Mouse (Mus musculus) spleen, embryonic (tissue): ENCODE measurements around the gene Arhgap40.

Source experiments
- CTCF ChIA-PET: fragments of 350-600 bp; sonication (Branson Sonifier 250); formaldehyde crosslinking; loops from one replicate; lab custom pipeline; 2022; lab: Charles Lee

The Arhgap40 gene

DNA sequence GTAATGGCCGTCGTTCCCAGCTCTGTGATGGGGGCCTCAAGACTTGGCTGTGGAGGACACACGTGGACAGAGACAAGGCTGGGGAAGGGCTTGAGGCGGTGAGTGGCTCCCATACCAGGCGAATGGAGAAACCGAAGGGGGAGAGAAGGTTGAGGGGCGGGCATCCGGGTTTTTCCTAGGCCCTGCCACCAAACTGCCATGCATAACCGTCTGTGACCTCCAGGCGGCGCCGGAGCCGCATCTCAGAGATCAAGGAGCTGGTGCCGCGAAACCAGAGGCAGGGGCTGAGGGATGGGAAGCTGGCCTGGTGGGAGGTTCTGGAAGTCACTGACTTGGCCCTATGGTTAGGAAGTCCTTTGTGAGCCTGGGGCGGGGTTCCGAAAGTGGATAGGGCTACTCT, 34.2 kb downstream of the Arhgap40 start:
- CTCF ChIA-PET, result interaction anchor here (0.6 to 1.0 kb wide), 3 partner anchors 90 to 778 kb away, joined by 3 to 11 read pairs (median 3); no protein-coding TSS in a partner anchor

DNA sequence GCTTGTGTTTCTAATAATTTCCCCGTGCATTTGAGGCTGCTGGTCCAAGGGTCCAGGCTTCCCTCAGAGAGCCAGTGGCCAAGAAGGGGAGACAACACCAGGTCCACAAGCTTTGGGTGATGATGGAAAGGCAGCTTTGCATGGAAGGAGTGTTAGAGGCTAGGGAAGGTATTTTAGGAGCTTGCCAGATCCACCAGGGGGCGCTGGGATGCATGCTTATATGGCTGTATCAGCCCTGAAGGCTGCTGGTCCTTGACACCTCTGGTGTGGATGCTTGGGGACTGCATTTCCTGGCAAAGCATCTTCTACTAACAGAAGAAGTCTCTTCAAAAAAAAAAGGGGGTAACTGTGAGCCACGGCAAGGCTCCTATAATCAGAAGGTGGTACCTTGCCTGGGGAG, 37.5 kb downstream of the Arhgap40 start:
- CTCF ChIA-PET, result interaction anchor here (0.5 to 0.7 kb wide), 4 partner anchors 41 to 526 kb away, joined by 3 to 5 read pairs (median 4); no protein-coding TSS in a partner anchor

- CTCF ChIA-PET, result no interaction called here
Measured at GRCm38 (mm10) chr2:158554366-158554765, 41.8 kb downstream of the Arhgap40 start.

DNA sequence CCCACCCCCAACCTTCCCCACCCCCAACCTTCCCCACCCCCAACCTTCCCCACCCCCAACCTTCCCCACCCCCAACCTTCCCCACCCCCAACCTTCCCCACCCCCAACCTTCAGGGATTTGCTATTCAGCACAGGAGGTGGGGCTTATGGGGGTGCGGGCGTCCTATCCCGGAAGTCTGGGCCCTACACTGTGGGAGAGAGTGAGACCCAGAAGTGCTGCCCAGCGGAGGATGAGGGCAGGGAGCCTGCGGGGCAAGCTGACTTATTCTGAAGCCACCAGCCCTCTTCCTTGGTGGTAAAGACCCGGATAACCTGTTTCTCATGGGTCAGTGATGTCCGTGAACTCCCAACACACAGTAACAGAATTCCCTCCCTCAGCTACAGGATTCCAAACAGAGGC, 42.7 kb downstream of the Arhgap40 start:
- CTCF ChIA-PET, result interaction anchor here (0.7 kb wide), 2 partner anchors 206 to 308 kb away, joined by 4 to 5 read pairs; no protein-coding TSS in a partner anchor

DNA sequence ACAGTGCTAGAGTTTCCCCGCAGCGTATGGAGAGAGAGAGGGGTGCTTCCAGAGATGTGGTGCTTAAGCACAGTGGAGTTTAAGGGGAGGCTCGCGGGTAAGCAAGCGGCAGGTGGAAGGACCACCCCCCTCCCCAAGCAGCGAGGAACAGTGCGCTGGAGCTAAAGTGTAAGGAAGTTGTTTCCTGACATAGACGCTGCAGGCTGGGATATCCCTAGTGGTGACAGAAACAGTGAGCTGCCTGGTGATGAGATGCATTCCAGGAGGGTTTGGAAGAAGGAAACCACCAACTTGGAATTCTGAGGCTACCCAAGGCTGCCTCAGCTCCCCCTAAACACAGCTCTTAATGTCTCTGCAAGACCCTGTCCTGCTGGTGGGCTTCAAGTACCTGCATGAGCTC, 43.2 kb downstream of the Arhgap40 start:
- CTCF ChIA-PET, result interaction anchor here (0.7 kb wide), 2 partner anchors 205 to 307 kb away, joined by 4 to 5 read pairs; no protein-coding TSS in a partner anchor

GRCm38 (mm10) chr2:158556225-158556624, 43.6 kb downstream of the Arhgap40 start:
- CTCF ChIA-PET, result no interaction called here

GRCm38 (mm10) chr2:158556750-158557149, 44.2 kb downstream of the Arhgap40 start:
- CTCF ChIA-PET, result no interaction called here

GRCm38 (mm10) chr2:158559945-158560344, 47.3 kb downstream of the Arhgap40 start:
- CTCF ChIA-PET, result no interaction called here

- CTCF ChIA-PET, result no interaction called here
Measured at GRCm38 (mm10) chr2:158560801-158561200, 48.2 kb downstream of the Arhgap40 start.

GRCm38 (mm10) chr2:158561371-158562144, 49.0 kb downstream of the Arhgap40 start:
- CTCF ChIA-PET, result no interaction called here

DNA sequence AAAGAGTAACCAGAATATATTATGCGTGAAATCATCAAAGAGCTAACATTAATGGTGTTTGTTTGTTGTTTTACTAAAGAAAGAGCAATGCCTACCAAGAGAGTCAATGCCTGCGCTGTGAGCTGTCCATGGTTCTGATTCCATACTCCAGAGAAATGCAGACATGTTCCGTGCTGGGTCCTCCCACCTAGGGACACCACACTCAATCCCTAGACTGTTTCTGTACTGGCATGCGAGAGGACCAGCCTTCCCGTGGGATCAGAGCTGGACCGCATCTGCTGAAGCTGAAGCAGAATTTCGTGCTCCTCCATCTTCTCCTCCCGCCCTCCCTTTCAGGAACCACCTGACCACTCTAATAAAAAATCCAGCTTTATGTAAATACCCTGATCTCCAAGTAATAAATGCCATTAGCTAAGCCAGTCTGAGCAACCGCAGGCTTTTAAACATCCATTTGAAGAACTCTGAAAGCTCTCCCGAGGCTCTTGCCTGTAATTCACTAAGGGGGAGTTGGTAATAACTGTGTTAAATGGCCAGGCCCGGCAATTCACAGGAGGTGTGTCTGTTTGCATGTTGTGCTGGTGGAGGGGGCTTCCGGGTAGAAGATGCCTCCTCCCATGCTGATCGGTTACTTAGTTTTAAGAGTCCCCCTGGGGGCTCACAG, 58.0 kb downstream of the Arhgap40 start:
- CTCF ChIA-PET, result no interaction called here

GRCm38 (mm10) chr2:158579979-158580378, 67.4 kb downstream of the Arhgap40 start:
- CTCF ChIA-PET, result no interaction called here

DNA sequence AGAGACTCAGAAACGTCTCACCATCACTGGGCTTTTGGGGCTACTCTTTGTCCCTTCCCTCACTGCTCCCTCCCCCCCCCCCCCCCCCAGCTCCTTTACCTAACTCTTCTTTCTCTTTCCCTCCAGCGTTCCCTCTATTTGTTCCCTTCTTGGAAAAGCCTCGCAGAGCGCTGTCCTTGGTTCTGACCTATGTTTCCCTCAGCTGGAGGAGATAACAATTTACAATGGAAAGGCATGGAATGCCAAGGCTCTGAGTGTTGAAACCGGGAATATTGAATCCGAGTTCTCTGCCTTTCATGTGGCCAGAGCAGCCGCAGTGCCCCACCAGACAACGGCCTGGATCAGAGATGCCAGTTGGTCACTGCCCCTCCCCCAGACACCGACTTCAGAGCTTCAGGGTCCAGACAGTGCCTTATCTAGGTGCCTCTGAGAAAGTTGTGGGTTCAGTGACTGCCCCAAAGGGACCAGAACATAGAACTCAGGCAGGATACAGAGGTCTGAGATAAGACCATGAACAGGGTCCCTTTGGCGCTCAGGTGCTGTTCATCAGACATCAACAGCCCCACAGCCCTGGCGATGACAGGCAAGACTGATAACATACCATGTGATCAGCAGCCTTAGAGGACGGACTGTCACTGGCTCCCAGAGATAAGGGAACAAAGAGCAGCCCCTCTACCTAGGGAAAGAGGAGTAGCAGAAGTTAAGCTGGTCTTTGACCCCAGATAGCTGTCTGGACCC, 72.2 kb downstream of the Arhgap40 start:
- CTCF ChIA-PET, result no interaction called here

GRCm38 (mm10) chr2:158588524-158589271, 76.1 kb downstream of the Arhgap40 start:
- CTCF ChIA-PET, result no interaction called here

DNA sequence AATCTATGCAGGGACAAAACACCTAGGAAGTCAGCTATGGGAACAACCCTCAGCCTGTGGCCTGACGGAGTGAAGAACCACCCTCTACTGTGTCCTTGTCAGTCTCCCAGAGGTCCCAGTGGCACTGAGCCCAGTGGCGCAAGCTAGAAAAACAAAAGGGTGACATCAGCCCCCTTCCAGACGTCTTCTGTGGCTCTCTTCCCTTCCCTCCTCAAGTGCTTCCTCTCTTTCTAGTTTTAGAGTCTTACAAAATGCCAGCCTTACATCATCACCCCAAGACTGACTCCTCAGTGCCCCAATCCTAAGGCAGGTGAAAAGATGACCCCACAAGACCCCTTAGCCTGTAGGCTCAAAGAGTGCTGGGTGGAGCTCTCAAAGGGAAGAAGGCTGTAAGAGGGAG, 77.9 kb downstream of the Arhgap40 start:
- CTCF ChIA-PET, result no interaction called here

DNA sequence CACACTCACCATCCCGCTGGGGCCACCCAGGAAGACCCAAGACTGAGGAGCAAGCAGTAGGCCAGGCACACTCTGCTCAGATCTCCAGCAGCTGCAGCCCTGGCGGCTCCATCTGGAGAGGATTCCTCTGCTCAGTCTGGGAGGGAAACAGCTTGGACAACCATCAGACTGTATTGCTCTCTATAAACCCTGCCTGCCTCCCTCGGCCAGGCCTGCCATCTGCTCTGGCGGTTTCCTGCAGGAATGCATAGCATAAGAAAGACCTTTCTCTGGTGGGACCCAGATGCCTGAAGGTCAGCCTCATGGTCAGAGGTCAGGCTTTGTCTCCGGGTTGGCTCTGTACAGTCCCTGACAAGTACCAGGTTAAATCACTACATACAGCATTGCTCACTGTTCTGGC, 78.7 kb downstream of the Arhgap40 start:
- CTCF ChIA-PET, result no interaction called here

- CTCF ChIA-PET, result no interaction called here
Measured at GRCm38 (mm10) chr2:158593371-158593770, 80.8 kb downstream of the Arhgap40 start.

DNA sequence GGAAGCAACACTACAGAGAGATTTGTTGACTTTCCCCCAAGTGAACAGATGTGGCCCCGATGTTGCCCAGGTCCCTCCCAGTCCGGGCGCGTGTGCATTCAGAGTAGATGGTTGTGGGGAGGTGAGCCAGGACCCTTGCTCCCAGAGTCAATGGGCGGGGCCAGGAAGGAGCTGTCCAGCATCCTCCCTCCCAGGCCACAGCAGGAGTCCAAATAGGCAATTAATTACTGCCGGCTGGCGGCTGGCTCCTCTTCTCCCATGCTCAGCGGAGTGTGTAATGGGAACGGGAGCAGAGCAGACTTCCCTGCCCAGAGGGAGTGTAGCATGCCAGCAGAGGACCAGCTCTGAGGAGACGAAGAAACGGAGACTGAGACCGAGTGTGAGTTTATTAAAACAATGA, 82.5 kb downstream of the Arhgap40 start:
- CTCF ChIA-PET, result no interaction called here

- CTCF ChIA-PET, result no interaction called here
Measured at GRCm38 (mm10) chr2:158595577-158595976, 83.0 kb downstream of the Arhgap40 start.

DNA sequence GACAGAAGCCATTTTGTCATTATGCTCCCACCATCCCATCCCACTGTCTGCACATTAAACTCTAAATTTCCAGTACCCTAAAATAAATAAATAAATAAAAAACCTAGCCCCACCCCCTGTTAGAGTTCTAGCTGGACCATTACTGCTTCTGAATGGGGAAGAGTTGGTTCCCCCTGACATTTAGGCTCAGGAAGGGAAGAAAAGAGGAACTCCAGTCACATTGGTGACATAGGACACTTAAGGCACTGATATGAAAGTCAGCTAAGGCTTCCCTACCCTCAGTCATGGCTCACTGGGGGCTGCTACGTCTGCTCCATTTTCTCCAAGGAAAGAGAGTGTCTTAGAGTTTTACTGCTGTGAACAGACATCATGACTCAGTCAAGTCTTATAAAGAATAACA, 84.2 kb downstream of the Arhgap40 start:
- CTCF ChIA-PET, result no interaction called here
